Mouse (Mus musculus): ENCODE measurements around the gene Frzb. TPM values are rescaled to one million over a fixed set of nuclear protein-coding genes. Genes with fewer than 3 reads are reported as not detected.
"Not testable (repeated sequence)": the region's sequence is repeated elsewhere in the genome, so short reads cannot be mapped to it uniquely, and the experiment has no call there.

Gene Frzb
- polyA plus RNA-seq (2014; fragmentation: Nextera tagmentation; extraction: Ambion mirVana), result 2.9 and 3.4 TPM in 2 replicates

DNA sequence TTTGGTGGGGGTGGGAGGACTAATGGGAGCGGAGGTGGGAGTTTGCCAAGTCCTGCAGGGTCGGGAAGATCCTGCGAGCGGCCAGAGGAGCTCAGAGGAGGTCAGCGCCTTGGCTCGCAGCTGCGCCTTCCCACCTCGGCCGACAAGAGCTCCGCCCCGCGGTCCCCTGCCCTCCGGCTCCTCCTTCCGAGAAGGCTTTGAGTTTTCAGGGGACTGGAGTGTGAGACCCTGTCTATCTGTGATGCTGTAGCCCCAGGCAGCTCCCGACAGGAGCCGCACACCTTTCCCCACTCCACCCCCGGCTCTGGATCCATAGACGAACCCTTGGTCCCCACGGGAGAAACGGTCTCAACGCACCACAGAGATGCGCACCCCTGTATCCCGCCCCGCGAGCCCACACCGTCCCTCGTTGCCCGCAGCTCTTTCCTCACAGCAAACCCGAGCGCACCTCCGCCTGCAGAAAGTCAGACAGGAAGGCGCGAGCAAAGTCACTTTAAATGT is at the start of gene Frzb:
Gene Frzb (minus strand): TSS at position 335 of the 501 bp plus-strand sequence.
- WGBS, result under 1% methylated on average over 33 of the region's 33 CpGs
- H3K27ac ChIP-seq (ENCODE audit: low read depth, low read length), result no peak within 1 kb of the TSS
- peak within 1 kb of the TSS; percentile 46 for H3K4me3 ChIP-seq (ENCODE audit: low read depth, low read length)
- H3K4me1 ChIP-seq (ENCODE audit: control insufficient read depth, insufficient read depth, low read length), result peaks cover 4% of the 10 kb centered on the region; the same call in 1 of the 2 replicates
- H3K27me3 ChIP-seq (replicated peaks; ENCODE audit: control insufficient read depth, insufficient read depth, low read length), result peaks cover 8% of the 10 kb centered on the region
- H3K9ac ChIP-seq (ENCODE audit: low read length), result peak within 1 kb of the TSS; percentile 65
- DNase-seq (ENCODE audit: low spot score) (peak; percentile 59), ATAC-seq (peak; percentile 71)
- H3K36me3 ChIP-seq (ENCODE audit: control insufficient read depth, insufficient read depth, low read length), result no peaks in the 10 kb centered on the region
- no peaks in the 10 kb centered on the region for H3K9me3 ChIP-seq (replicated peaks; ENCODE audit: control insufficient read depth, low read length)
- peak within 1 kb of the TSS; percentile 100 for H3K4me2 ChIP-seq (ENCODE audit: low read length)

DNA sequence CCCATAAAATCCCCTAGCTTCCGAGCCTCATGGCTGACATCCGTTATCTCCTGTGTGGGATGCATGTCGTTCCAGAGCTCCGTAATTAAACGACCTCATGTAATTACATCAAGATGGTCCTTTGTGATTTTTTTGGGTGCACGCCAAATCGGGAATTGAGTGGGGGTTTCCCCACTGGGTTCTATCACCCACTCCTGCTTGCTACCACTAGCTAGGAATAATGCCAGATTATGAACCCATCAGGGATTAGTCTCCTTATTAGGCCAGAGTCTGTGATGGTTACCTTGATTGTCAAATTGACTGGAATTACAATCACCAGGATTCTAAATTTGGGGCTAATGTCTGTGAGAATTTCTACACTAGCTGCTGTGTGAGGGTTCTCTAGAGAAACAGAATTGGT is 47.9 kb upstream of the Frzb start:
- H3K36me3 ChIP-seq (ENCODE audit: control insufficient read depth, insufficient read depth, low read length); H3K9me3 ChIP-seq (replicated peaks; ENCODE audit: control insufficient read depth, low read length); H3K27me3 ChIP-seq (replicated peaks; ENCODE audit: control insufficient read depth, insufficient read depth, low read length); H3K4me1 ChIP-seq (ENCODE audit: control insufficient read depth, insufficient read depth, low read length); H3K27ac ChIP-seq (ENCODE audit: low read depth, low read length); H3K4me2 ChIP-seq (ENCODE audit: low read length); H3K4me3 ChIP-seq (ENCODE audit: low read depth, low read length); ATAC-seq; H3K9ac ChIP-seq (ENCODE audit: low read length): not testable (repeated sequence)
- peak; percentile 38 for DNase-seq (ENCODE audit: low spot score)
- 34% methylated on average over 7 of the region's 7 CpGs for WGBS

DNA sequence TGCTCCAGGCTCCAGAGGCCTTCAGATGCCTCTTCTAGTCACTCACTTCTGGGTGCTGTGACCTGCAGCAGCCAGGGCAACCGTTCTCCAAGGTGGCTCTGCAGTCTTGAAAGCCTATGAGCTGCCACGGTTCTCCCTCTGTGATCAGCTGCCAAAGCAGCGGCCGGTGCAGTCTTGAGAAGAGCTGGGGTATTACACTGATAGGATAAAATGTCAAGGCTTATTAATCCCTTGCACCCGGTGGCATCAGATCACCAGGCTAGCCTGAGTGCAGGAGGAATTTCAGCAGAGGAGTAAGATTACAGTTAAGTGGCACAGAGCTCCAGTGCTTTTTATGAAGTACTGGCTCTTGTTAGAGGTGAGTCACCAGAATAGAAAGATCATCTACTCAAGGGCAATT is 39.4 kb upstream of the Frzb start:
- Histone ChIP-seq H3K9ac (ENCODE audit: low read length) (no peak overlapping the region), H3K4me3 (ENCODE audit: low read depth, low read length) (no peak overlapping the region), H3K27ac (ENCODE audit: low read depth, low read length) (no peak overlapping the region), H3K36me3 (ENCODE audit: control insufficient read depth, insufficient read depth, low read length) (no peaks in the 10 kb centered on the region), H3K9me3 (replicated peaks; ENCODE audit: control insufficient read depth, low read length) (no peaks in the 10 kb centered on the region), H3K4me1 (ENCODE audit: control insufficient read depth, insufficient read depth, low read length) (no peaks in the 10 kb centered on the region), H3K4me2 (ENCODE audit: low read length) (no peak overlapping the region), H3K27me3 (replicated peaks; ENCODE audit: control insufficient read depth, insufficient read depth, low read length) (no peaks in the 10 kb centered on the region)
- ATAC-seq (no peak), DNase-seq (ENCODE audit: low spot score) (no peak)
- 73% methylated on average over 5 of the region's 5 CpGs for WGBS

DNA sequence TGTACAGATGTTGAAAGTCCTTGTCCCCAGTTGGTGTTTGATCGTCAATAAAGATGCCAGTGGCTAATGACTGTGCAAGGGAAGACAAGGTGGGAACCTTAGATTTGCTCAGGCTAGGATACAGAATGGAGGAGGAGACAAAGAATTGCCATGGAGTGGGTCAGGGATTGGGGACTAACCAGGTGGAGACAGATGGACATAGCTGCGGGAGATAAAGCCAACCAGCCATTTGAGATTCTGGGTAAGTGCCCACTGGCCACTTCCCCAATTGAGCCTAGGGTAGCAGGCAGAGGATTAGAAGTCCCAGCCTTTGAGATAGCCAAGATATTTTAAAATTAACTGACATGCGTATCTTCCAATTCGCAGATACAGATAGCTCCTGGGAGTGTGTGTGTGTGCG is 37.5 kb upstream of the Frzb start:
- WGBS, result 96% methylated on average over 5 of the region's 5 CpGs
- no peaks in the 10 kb centered on the region for H3K27me3 ChIP-seq (replicated peaks; ENCODE audit: control insufficient read depth, insufficient read depth, low read length)

DNA sequence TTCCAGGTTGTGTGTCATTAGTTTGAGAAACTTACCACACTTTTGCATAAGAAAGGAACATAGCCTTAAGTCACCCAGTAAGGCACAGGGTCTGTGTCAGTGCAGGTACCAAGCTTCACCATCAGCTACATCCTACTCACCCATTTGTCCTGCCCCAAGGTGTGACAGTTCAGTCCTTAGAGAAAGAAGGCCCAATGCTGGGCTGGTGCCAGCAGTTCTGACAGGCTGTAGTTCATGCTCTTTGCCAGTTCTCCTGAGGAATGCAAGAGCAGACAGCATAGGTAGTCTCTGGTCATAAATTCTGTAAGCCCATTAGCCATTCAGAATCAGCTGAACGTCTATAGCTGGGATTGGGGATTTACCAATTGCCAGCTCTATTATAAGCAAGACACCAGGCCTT is 28.4 kb upstream of the Frzb start:
- 52% methylated on average over 1 of the region's 1 CpGs for WGBS
- Histone ChIP-seq H3K4me1 (ENCODE audit: control insufficient read depth, insufficient read depth, low read length) (no peaks in the 10 kb centered on the region), H3K36me3 (ENCODE audit: control insufficient read depth, insufficient read depth, low read length) (no peaks in the 10 kb centered on the region), H3K9me3 (replicated peaks; ENCODE audit: control insufficient read depth, low read length) (no peaks in the 10 kb centered on the region), H3K27me3 (replicated peaks; ENCODE audit: control insufficient read depth, insufficient read depth, low read length) (no peaks in the 10 kb centered on the region), H3K9ac (ENCODE audit: low read length) (no peak overlapping the region), H3K4me3 (ENCODE audit: low read depth, low read length) (no peak overlapping the region), H3K4me2 (ENCODE audit: low read length) (no peak overlapping the region), H3K27ac (ENCODE audit: low read depth, low read length) (no peak overlapping the region)
- no peak for DNase-seq (ENCODE audit: low spot score)
- no peak for ATAC-seq

More for the DNA sequence above, 37.5 kb upstream of the Frzb start:
- no peaks in the 10 kb centered on the region for H3K9me3 ChIP-seq (replicated peaks; ENCODE audit: control insufficient read depth, low read length)
- no peaks in the 10 kb centered on the region for H3K4me1 ChIP-seq (ENCODE audit: control insufficient read depth, insufficient read depth, low read length)
- no peak overlapping the region for H3K4me3 ChIP-seq (ENCODE audit: low read depth, low read length)
- H3K4me2 ChIP-seq (ENCODE audit: low read length), result no peak overlapping the region
- DNase-seq (ENCODE audit: low spot score) (no peak), ATAC-seq (no peak)
- no peak overlapping the region for H3K9ac ChIP-seq (ENCODE audit: low read length)
- H3K36me3 ChIP-seq (ENCODE audit: control insufficient read depth, insufficient read depth, low read length), result no peaks in the 10 kb centered on the region
- H3K27ac ChIP-seq (ENCODE audit: low read depth, low read length), result no peak overlapping the region

DNA sequence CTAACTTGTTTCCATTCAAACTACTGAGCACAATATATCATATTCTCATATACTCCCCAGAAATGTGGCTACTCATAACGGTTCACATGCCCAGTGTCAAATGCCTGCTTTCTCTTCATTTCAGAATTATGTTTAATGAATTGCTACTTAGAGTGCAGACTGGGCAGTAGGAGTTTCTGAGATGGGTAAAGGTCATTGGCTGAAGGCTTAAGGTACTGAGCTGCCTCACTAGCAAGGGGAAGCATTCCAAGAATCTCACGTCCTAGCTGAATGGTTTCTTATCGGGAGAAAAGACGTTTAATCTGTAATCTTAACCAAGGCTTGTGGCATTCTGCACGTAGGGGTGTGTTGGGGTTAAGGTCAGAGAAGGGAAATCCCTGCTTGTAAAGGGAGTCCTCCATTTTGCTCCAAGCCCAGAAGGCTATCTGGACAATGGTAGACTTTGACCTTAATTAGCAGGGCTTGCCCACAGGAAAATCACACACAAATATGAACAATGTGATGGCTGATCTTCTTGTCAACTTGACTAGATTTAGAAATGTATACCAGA is 26.9 kb upstream of the Frzb start:
- Histone ChIP-seq H3K27ac (ENCODE audit: low read depth, low read length) (no peak overlapping the region), H3K9ac (ENCODE audit: low read length) (no peak overlapping the region), H3K9me3 (replicated peaks; ENCODE audit: control insufficient read depth, low read length) (no peaks in the 10 kb centered on the region), H3K4me1 (ENCODE audit: control insufficient read depth, insufficient read depth, low read length) (no peaks in the 10 kb centered on the region), H3K36me3 (ENCODE audit: control insufficient read depth, insufficient read depth, low read length) (no peaks in the 10 kb centered on the region), H3K27me3 (replicated peaks; ENCODE audit: control insufficient read depth, insufficient read depth, low read length) (no peaks in the 10 kb centered on the region), H3K4me3 (ENCODE audit: low read depth, low read length) (no peak overlapping the region), H3K4me2 (ENCODE audit: low read length) (no peak overlapping the region)
- ATAC-seq (no peak), DNase-seq (ENCODE audit: low spot score) (no peak)
- 80% methylated on average over 5 of the region's 5 CpGs for WGBS

DNA sequence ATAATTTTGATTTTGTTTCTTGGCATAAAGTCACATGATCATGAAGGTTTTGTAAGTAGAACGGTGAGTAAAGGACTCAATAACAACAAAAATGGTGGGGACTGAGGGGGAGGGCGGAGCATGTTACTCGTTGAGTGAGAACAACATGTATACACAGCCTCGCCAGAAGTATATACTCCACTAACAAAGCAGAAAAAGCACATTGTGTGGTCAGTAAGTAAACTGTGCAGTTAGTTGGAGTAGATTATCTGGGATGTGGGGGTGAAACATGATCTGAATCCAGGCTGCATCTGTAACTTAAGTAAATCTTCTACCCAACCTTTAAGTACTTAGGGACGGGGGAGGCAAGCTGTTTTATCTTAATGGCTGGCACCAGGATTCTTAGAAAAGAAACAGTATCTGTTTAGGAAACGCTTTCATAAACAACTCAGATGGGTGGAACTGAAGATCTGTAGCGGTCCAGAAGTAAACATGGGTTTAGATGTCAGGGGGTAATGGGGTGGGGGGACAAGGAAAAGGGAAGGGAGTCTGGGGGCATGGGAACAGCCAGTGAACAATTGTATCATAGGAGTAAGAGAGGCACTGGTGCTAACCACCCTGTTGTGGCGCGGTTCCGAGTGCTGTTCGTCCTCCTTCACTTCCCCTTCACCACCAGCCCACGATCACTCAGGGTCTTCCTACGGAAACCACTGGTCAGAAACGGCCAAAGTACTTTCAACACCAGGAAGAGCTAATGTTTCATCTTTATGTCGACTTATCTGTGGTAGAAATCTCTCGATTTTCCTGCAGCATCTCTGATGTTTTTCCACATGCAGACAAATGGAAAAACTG is 18.8 kb upstream of the Frzb start:
- Histone ChIP-seq H3K27ac (ENCODE audit: low read depth, low read length) (no peak overlapping the region), H3K4me2 (ENCODE audit: low read length) (no peak overlapping the region), H3K9me3 (replicated peaks; ENCODE audit: control insufficient read depth, low read length) (no peaks in the 10 kb centered on the region), H3K36me3 (ENCODE audit: control insufficient read depth, insufficient read depth, low read length) (no peaks in the 10 kb centered on the region), H3K4me3 (ENCODE audit: low read depth, low read length) (no peak overlapping the region), H3K9ac (ENCODE audit: low read length) (no peak overlapping the region), H3K27me3 (replicated peaks; ENCODE audit: control insufficient read depth, insufficient read depth, low read length) (no peaks in the 10 kb centered on the region), H3K4me1 (ENCODE audit: control insufficient read depth, insufficient read depth, low read length) (no peaks in the 10 kb centered on the region)
- WGBS, result 85% methylated on average over 16 of the region's 16 CpGs
- ATAC-seq, result no peak
- DNase-seq (ENCODE audit: low spot score), result no peak

DNA sequence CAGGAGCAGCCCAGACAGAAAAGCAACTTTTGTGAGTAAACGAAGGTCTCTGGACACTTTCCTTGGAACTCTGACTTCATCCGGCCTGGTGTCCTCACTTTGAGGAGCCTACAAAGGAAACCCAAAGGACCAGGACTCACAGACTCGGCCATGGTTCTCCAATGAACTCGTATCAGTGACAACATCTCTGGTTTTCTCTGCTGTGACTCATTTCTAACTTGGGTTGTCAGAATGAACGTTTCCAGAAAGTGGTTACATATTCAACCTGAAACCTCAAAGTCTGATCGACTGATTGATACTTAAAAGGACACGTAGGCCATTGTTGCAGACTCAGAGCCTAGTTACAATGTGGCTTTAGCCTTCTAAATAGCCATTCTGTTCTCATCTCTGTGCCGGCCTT is 14.4 kb upstream of the Frzb start:
- DNase-seq (ENCODE audit: low spot score) (no peak), ATAC-seq (no peak)
- Histone ChIP-seq H3K27me3 (replicated peaks; ENCODE audit: control insufficient read depth, insufficient read depth, low read length) (no peaks in the 10 kb centered on the region), H3K4me3 (ENCODE audit: low read depth, low read length) (no peak overlapping the region), H3K9ac (ENCODE audit: low read length) (no peak overlapping the region), H3K27ac (ENCODE audit: low read depth, low read length) (no peak overlapping the region), H3K4me2 (ENCODE audit: low read length) (no peak overlapping the region), H3K4me1 (ENCODE audit: control insufficient read depth, insufficient read depth, low read length) (no peaks in the 10 kb centered on the region), H3K36me3 (ENCODE audit: control insufficient read depth, insufficient read depth, low read length) (no peaks in the 10 kb centered on the region), H3K9me3 (replicated peaks; ENCODE audit: control insufficient read depth, low read length) (no peaks in the 10 kb centered on the region)
- 66% methylated on average over 8 of the region's 8 CpGs for WGBS

DNA sequence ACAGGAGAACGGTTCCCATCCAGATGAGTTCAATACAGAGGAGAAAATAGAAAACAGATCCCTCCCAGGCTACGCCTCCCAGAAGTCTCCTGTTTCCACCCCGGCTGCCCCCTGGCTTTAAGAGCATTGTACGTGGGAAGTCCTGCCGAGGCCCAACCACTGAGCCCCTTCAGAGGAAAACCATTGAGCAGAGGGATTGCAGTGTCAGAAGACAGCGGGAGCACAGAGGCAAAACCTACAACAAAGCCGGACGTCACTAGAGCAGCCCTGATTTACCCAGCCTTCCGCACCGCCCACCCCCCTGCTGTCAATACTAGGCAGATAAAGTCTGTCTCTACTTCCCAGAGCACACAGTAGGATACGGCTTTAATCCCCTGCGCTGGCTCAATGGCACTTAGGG is 806 bp upstream of the Frzb start:
- DNase-seq (ENCODE audit: low spot score), result peak; percentile 53
- peak overlapping the region; percentile 56 for H3K9ac ChIP-seq (ENCODE audit: low read length)
- peaks cover 4% of the 10 kb centered on the region; the same call in 1 of the 2 replicates for H3K4me1 ChIP-seq (ENCODE audit: control insufficient read depth, insufficient read depth, low read length)
- no peak overlapping the region for H3K27ac ChIP-seq (ENCODE audit: low read depth, low read length)
- ATAC-seq, result peak; percentile 41; the same call in 1 of the 2 replicates
- WGBS, result under 1% methylated on average over 12 of the region's 12 CpGs
- H3K9me3 ChIP-seq (replicated peaks; ENCODE audit: control insufficient read depth, low read length), result no peaks in the 10 kb centered on the region
- no peaks in the 10 kb centered on the region for H3K36me3 ChIP-seq (ENCODE audit: control insufficient read depth, insufficient read depth, low read length)
- peaks cover 8% of the 10 kb centered on the region for H3K27me3 ChIP-seq (replicated peaks; ENCODE audit: control insufficient read depth, insufficient read depth, low read length)
- H3K4me2 ChIP-seq (ENCODE audit: low read length), result peak overlapping the region; percentile 100
- peak overlapping the region; percentile 46 for H3K4me3 ChIP-seq (ENCODE audit: low read depth, low read length)

All from forebrain, embryonic 14.5 days (tissue).